Mouse (Mus musculus) CH12.LX (cell line): Measurements from ENCODE around the gene Car5a. TPM values are rescaled to one million over a fixed set of nuclear protein-coding genes. Genes with fewer than 3 reads are reported as not detected.

Source experiments
- DNase-seq: peaks from one replicate; pipeline ENCODE4 v3.0.0-alpha.2; 2013; ENCODE audit errors: extremely low read depth
- H3K27ac ChIP-seq: 2 replicates; pipeline ENCODE4 v1.5.1; 2012; ENCODE audit warnings: low read depth, mild to moderate bottlenecking, control low read depth, moderate library complexity; ENCODE audit not compliant: insufficient read depth
- H3K27me3 ChIP-seq: replicated peaks from 2 replicates; pipeline ENCODE3; 2012; ENCODE audit warnings: inconsistent platforms
- H3K36me3 ChIP-seq, 2 experiments: replicated peaks in 1 of 2; 2 replicates each; pipeline versions ENCODE3 to v1.6.1; 2012; ENCODE audit warnings: inconsistent platforms in 1 of 2, low read length in 1 of 2, mild to moderate bottlenecking in 1 of 2, mixed read lengths in 1 of 2, moderate library complexity in 1 of 2; ENCODE audit not compliant: control insufficient read depth in 1 of 2, insufficient read depth in 1 of 2
- H3K4me1 ChIP-seq, 2 experiments: 2 replicates each; pipeline ENCODE4 v1.6.1; 2012; ENCODE audit warnings: inconsistent platforms in 1 of 2, moderate library complexity in 1 of 2; ENCODE audit not compliant: insufficient read depth in 2 of 2, control insufficient read depth in 1 of 2
- H3K4me2 ChIP-seq: 2 replicates; pipeline ENCODE4 v1.6.1; 2012; ENCODE audit warnings: low read depth, mild to moderate bottlenecking, control low read depth; ENCODE audit not compliant: poor library complexity, insufficient read depth, severe bottlenecking
- H3K4me3 ChIP-seq, 3 experiments: fragments of 150-350 bp in 1 of 3; sonication (generic) in 1 of 3; replicated peaks in 1 of 3; 2 replicates each; pipeline versions ENCODE3 to v1.5.1; 2011 to 2012; ENCODE audit warnings: low read depth in 2 of 3, low read length in 2 of 3, mild to moderate bottlenecking in 2 of 3, moderate library complexity in 2 of 3, control low read depth in 1 of 3, improper control_type of control experiment in 1 of 3, inconsistent platforms in 1 of 3, mixed read lengths in 1 of 3; ENCODE audit not compliant: poor library complexity in 1 of 3
- H3K79me2 ChIP-seq: replicated peaks from 2 replicates; pipeline ENCODE4 v1.6.1; 2012; ENCODE audit warnings: mild to moderate bottlenecking, moderate library complexity; ENCODE audit not compliant: control insufficient read depth, poor library complexity, insufficient read depth, severe bottlenecking; ENCODE audit errors: extremely low read depth
- H3K9ac ChIP-seq: 2 replicates; pipeline ENCODE4 v1.6.1; 2012; ENCODE audit warnings: low read depth, mild to moderate bottlenecking, control low read depth, moderate library complexity; ENCODE audit not compliant: insufficient read depth
- H3K9me3 ChIP-seq: replicated peaks from 2 replicates; pipeline ENCODE3; 2012; ENCODE audit warnings: low read length, inconsistent platforms, mixed read lengths
- BHLHE40 ChIP-seq: IDR thresholded peaks from 2 replicates; pipeline ENCODE4 v1.6.1; 2011; ENCODE audit warnings: mild to moderate bottlenecking, low read depth, low read length, improper control_type of control experiment
- CHD1 ChIP-seq: IDR thresholded peaks from 2 replicates; pipeline ENCODE4 v1.6.1; 2012; ENCODE audit warnings: low read depth, low read length, improper control_type of control experiment, inconsistent platforms
- CHD2 ChIP-seq: IDR thresholded peaks from 2 replicates; pipeline ENCODE4 v1.6.1; 2011; ENCODE audit warnings: low read length, improper control_type of control experiment
- CTCF ChIP-seq, 2 experiments: IDR thresholded peaks in 1 of 2; conservative IDR thresholded peaks in 1 of 2; 2 replicates each; pipeline ENCODE4 v1.5.1; 2011 to 2012; ENCODE audit warnings: low read depth in 2 of 2, low read length in 2 of 2, improper control_type of control experiment in 1 of 2, inconsistent platforms in 1 of 2, mild to moderate bottlenecking in 1 of 2, moderate library complexity in 1 of 2
- E2F4 ChIP-seq: IDR thresholded peaks from 2 replicates; pipeline ENCODE4 v1.6.1; 2011; ENCODE audit warnings: low read depth, low read length, improper control_type of control experiment; ENCODE audit not compliant: insufficient replicate concordance
- ELF1 ChIP-seq: IDR thresholded peaks from 2 replicates; pipeline ENCODE4 v1.6.1; 2014; ENCODE audit warnings: low read depth, mild to moderate bottlenecking, inconsistent platforms, low read length, improper control_type of control experiment
- EP300 ChIP-seq: IDR thresholded peaks from 2 replicates; pipeline ENCODE4 v1.6.1; 2011; ENCODE audit warnings: low read length, improper control_type of control experiment
- GABPA ChIP-seq: IDR thresholded peaks from 2 replicates; pipeline ENCODE4 v1.6.1; 2012; ENCODE audit warnings: low read depth, low read length, improper control_type of control experiment, inconsistent platforms; ENCODE audit not compliant: insufficient replicate concordance
- HCFC1 ChIP-seq: IDR thresholded peaks from 2 replicates; pipeline ENCODE4 v1.6.1; 2012; ENCODE audit warnings: low read depth, mild to moderate bottlenecking, inconsistent platforms, low read length, improper control_type of control experiment
- IRF4 ChIP-seq: IDR thresholded peaks from 2 replicates; pipeline ENCODE4 v1.6.1; 2014; ENCODE audit warnings: low read depth, mild to moderate bottlenecking, inconsistent platforms, low read length, improper control_type of control experiment
- JUN ChIP-seq: IDR thresholded peaks from 2 replicates; pipeline ENCODE4 v1.6.1; 2011; ENCODE audit warnings: low read depth, mild to moderate bottlenecking, low read length, improper control_type of control experiment, moderate library complexity; ENCODE audit not compliant: insufficient read depth
- JUND ChIP-seq: conservative IDR thresholded peaks from 2 replicates; pipeline ENCODE4 v1.6.1; 2011; ENCODE audit warnings: low read depth, low read length, improper control_type of control experiment
- KAT2A ChIP-seq: IDR thresholded peaks from 2 replicates; pipeline ENCODE4 v1.6.1; 2012; ENCODE audit warnings: low read length, improper control_type of control experiment, inconsistent platforms; ENCODE audit not compliant: insufficient replicate concordance
- MAFK ChIP-seq: IDR thresholded peaks from 2 replicates; pipeline ENCODE4 v1.6.1; 2011; ENCODE audit warnings: low read length, improper control_type of control experiment; ENCODE audit not compliant: insufficient replicate concordance
- MAX ChIP-seq: IDR thresholded peaks from 2 replicates; pipeline ENCODE4 v1.6.1; 2011; ENCODE audit warnings: low read length, improper control_type of control experiment
- MAZ ChIP-seq: IDR thresholded peaks from 2 replicates; pipeline ENCODE4 v1.6.1; 2012; ENCODE audit warnings: low read depth, mild to moderate bottlenecking, inconsistent platforms, low read length, improper control_type of control experiment, moderate library complexity
- MEF2A ChIP-seq: IDR thresholded peaks from 2 replicates; pipeline ENCODE4 v1.6.1; 2014; ENCODE audit warnings: low read depth, mild to moderate bottlenecking, inconsistent platforms, low read length, improper control_type of control experiment, borderline replicate concordance
- MXI1 ChIP-seq: IDR thresholded peaks from 2 replicates; pipeline ENCODE4 v1.6.1; 2011; ENCODE audit warnings: mild to moderate bottlenecking, low read depth, low read length, improper control_type of control experiment
- MYC ChIP-seq: IDR thresholded peaks from 2 replicates; pipeline ENCODE4 v1.6.1; 2011; ENCODE audit warnings: low read depth, mild to moderate bottlenecking, improper control_type of control experiment, low read length
- NELFE ChIP-seq: IDR thresholded peaks from 2 replicates; pipeline ENCODE4 v1.6.1; 2011; ENCODE audit warnings: low read depth, low read length, improper control_type of control experiment
- NRF1 ChIP-seq: IDR thresholded peaks from 2 replicates; pipeline ENCODE4 v1.6.1; 2014; ENCODE audit warnings: low read depth, mild to moderate bottlenecking, inconsistent platforms, low read length, improper control_type of control experiment, moderate library complexity
- PAX5 ChIP-seq: IDR thresholded peaks from 2 replicates; pipeline ENCODE4 v1.6.1; 2012; ENCODE audit warnings: low read length, inconsistent platforms, mixed read lengths
- POLR2A ChIP-seq: IDR thresholded peaks from 2 replicates; pipeline ENCODE4 v1.6.1; 2011; ENCODE audit warnings: low read depth, mild to moderate bottlenecking, improper control_type of control experiment, low read length
- POLR2AphosphoS2 ChIP-seq: IDR thresholded peaks from 2 replicates; pipeline ENCODE4 v1.6.1; 2011; ENCODE audit warnings: low read depth, low read length, improper control_type of control experiment
- RAD21 ChIP-seq: IDR thresholded peaks from 2 replicates; pipeline ENCODE4 v1.6.1; 2011; ENCODE audit warnings: low read depth, mild to moderate bottlenecking, low read length, improper control_type of control experiment, moderate library complexity
- RCOR1 ChIP-seq: conservative IDR thresholded peaks from 2 replicates; pipeline ENCODE4 v1.6.1; 2012; ENCODE audit warnings: low read depth, mild to moderate bottlenecking, inconsistent platforms, low read length, improper control_type of control experiment
- SIN3A ChIP-seq: IDR thresholded peaks from 2 replicates; pipeline ENCODE4 v1.6.1; 2012; ENCODE audit warnings: low read length, improper control_type of control experiment, inconsistent platforms
- SMC3 ChIP-seq: IDR thresholded peaks from 2 replicates; pipeline ENCODE4 v1.6.1; 2011; ENCODE audit warnings: low read depth, low read length, improper control_type of control experiment
- TBP ChIP-seq: conservative IDR thresholded peaks from 2 replicates; pipeline ENCODE4 v1.6.1; 2011; ENCODE audit warnings: low read depth, low read length, improper control_type of control experiment
- TCF12 ChIP-seq: IDR thresholded peaks from 2 replicates; pipeline ENCODE4 v1.6.1; 2014; ENCODE audit warnings: low read depth, mild to moderate bottlenecking, inconsistent platforms, low read length, improper control_type of control experiment
- UBTF ChIP-seq: IDR thresholded peaks from 2 replicates; pipeline ENCODE4 v1.6.1; 2012; ENCODE audit warnings: low read depth, mild to moderate bottlenecking, inconsistent platforms, low read length, improper control_type of control experiment, moderate library complexity
- USF1 ChIP-seq: IDR thresholded peaks from 2 replicates; pipeline ENCODE4 v1.6.1; 2014; ENCODE audit warnings: low read depth, mild to moderate bottlenecking, inconsistent platforms, low read length, improper control_type of control experiment
- USF2 ChIP-seq: conservative IDR thresholded peaks from 2 replicates; pipeline ENCODE4 v1.6.1; 2011; ENCODE audit warnings: low read depth, low read length, improper control_type of control experiment
- ZC3H11A ChIP-seq: IDR thresholded peaks from 2 replicates; pipeline ENCODE4 v1.6.1; 2012; ENCODE audit warnings: low read depth, mild to moderate bottlenecking, inconsistent platforms, low read length, improper control_type of control experiment
- ZKSCAN1 ChIP-seq: IDR thresholded peaks from 2 replicates; pipeline ENCODE4 v1.6.1; 2012; ENCODE audit warnings: low read depth, inconsistent platforms, low read length, improper control_type of control experiment, borderline replicate concordance
- ZMIZ1 ChIP-seq: IDR thresholded peaks from 2 replicates; pipeline ENCODE4 v1.6.1; 2012; ENCODE audit warnings: low read depth, mild to moderate bottlenecking, inconsistent platforms, low read length, improper control_type of control experiment
- ZNF384 ChIP-seq: IDR thresholded peaks from 2 replicates; pipeline ENCODE4 v1.6.1; 2012; ENCODE audit warnings: low read depth, low read length, improper control_type of control experiment, inconsistent platforms
- dilution Hi-C: fragments of 300-500 bp; cut with MboI; formaldehyde crosslinking; loops from 2 replicates; pipeline ENCODE4 v1.14.3; 2020; ENCODE audit warnings: low sequenced_read_pairs; ENCODE audit not compliant: extremely low pct_unique_long_range_greater_than_20kb, extremely low pct_ligation_motif_present
- in situ Hi-C: fragments of 300-500 bp; cut with MboI; formaldehyde crosslinking; loops from 3 replicates; pipeline ENCODE4 v1.14.3; 2019; ENCODE audit warnings: low sequenced_read_pairs, low pct_ligation_motif_present, low pct_unique_long_range_greater_than_20kb, mixed read lengths
- polyA plus RNA-seq: library from polyadenylated mRNA; unstranded; fragments of >175 nt; gene quantifications from 2 replicates; pipeline ENCODE4 v1.2.1, GENCODE M21; 2012; ENCODE audit warnings: low read depth; ENCODE audit not compliant: insufficient read length
- total RNA-seq, 2 experiments: library from RNA; depleted of rRNA; stranded (reverse); fragments of 300-350 nt in 1 of 2; fragments of >200 nt in 1 of 2; gene quantifications; 2 replicates each; pipeline ENCODE4 v1.2.3; 2012 to 2014

The Car5a gene
- total and polyA plus RNA-seq, 3 experiments: 1.6 to 9.7 TPM; not detected in 1

DNA sequence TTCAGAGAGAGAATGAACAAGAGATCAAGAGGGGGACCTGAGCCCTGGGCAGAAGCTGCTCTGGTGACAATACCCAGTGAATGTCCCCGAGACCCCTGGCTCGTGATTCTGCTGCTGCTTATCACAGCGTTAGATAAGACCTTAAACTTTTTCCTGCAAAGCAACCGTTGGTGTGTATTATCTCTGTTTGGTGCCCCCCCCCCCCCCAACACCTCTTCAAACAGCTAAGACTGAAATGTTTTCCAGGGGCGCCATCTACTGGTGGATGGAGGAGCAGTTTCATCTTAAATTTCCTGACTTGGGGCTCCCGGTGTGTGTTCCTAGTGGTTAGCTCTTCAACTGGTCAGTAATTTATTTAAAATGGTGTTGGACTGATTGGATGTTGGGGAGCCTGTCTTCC, 35.0 kb downstream of the Car5a start:
- Histone ChIP-seq H3K4me3 (no peak overlapping the region), H3K4me2 (peak overlapping the region; percentile 2; the same call in 1 of the 2 replicates), H3K4me1 (peaks cover 38 to 59% of the 10 kb centered on the region in 2 experiments), H3K9me3 (no peaks in the 10 kb centered on the region), H3K36me3 (peaks cover 11 to 19% of the 10 kb centered on the region in 2 experiments), H3K27ac (peak overlapping the region; percentile 66; the same call in 1 of the 2 replicates), H3K9ac (peak overlapping the region; percentile 85), H3K79me2 (peaks cover 43% of the 10 kb centered on the region)
- dilution Hi-C loops (no loop called here), in situ Hi-C loops (loop anchor here (5.0 kb wide), 1 partner anchor 57 kb away; no protein-coding TSS in a partner anchor)
- DNase-seq: peak; percentile 85
- no peak for TF ChIP-seq ZMIZ1
- TF ChIP-seq HCFC1: no peak
- TF ChIP-seq RAD21: peak; percentile 77
- no peak for TF ChIP-seq MYC
- no peak for TF ChIP-seq POLR2A
- no peak for TF ChIP-seq ZC3H11A
- no peak for TF ChIP-seq KAT2A
- TF ChIP-seq NELFE: no peak
- no peak for TF ChIP-seq EP300
- TF ChIP-seq MEF2A: 0 out of 2 replicates have a peak, but pooled peaks have one; percentile 32
- peak; percentile 78 for TF ChIP-seq SMC3
- TF ChIP-seq CHD1: no peak
- no peak for TF ChIP-seq TBP
- no peak for TF ChIP-seq RCOR1
- TF ChIP-seq MAX: no peak
- no peak for TF ChIP-seq E2F4
- peak; percentile 12; the same call in 1 of the 2 replicates for TF ChIP-seq BHLHE40
- no peak for TF ChIP-seq USF2
- no peak for TF ChIP-seq TCF12
- no peak for TF ChIP-seq UBTF
- TF ChIP-seq MXI1: peak; percentile 43
- no peak for TF ChIP-seq ZKSCAN1
- TF ChIP-seq MAFK: no peak
- TF ChIP-seq CTCF (conservative IDR thresholded peaks at IDR 0.05 in 1 of 2, IDR thresholded peaks at IDR 0.05 in 1 of 2; ENCODE audit: low read depth in 2 of 2, low read length in 2 of 2): peak; percentile 18 to 88; a peak in 2 of 4 replicates
- no peak for TF ChIP-seq NRF1
- TF ChIP-seq JUND: no peak
- no peak for TF ChIP-seq CHD2
- TF ChIP-seq ZNF384: no peak
- TF ChIP-seq SIN3A: no peak
- TF ChIP-seq JUN: no peak
- TF ChIP-seq PAX5: no peak
- no peak for TF ChIP-seq USF1
- TF ChIP-seq GABPA: no peak
- peak; percentile 80 for TF ChIP-seq MAZ
- TF ChIP-seq IRF4: no peak
- no peak for TF ChIP-seq ELF1
- TF ChIP-seq POLR2AphosphoS2: no peak
- TF ChIP-seq, all 38 proteins: peak for 7
- H3K27me3 ChIP-seq: no peaks in the 10 kb centered on the region
